Mouse (Mus musculus): ENCODE measurements around the gene Hfm1. TPM values are rescaled to one million over a fixed set of nuclear protein-coding genes. Genes with fewer than 3 reads are reported as not detected.
A peak's percentile ranks its signal among the peaks of the same experiment; 100 is the strongest.

Gene Hfm1
- total RNA-seq, 2 experiments from 2014 or later = 0.21 TPM; not detected in 1

- peak; percentile 63 for ATAC-seq (replicated peaks; ENCODE audit: poor library complexity)
These were observed 79.1 kb downstream of the Hfm1 start for GRCm38 (mm10) chr5:106847045-106847444.

- no peak for ATAC-seq (replicated peaks; ENCODE audit: poor library complexity)
These were observed 82.2 kb downstream of the Hfm1 start for GRCm38 (mm10) chr5:106843906-106844305.

- no peak for ATAC-seq (replicated peaks; ENCODE audit: poor library complexity)
These were observed 93.1 kb downstream of the Hfm1 start for GRCm38 (mm10) chr5:106833025-106833424.

- ATAC-seq (replicated peaks; ENCODE audit: poor library complexity) = no peak
These were observed 94.7 kb downstream of the Hfm1 start for GRCm38 (mm10) chr5:106831401-106831800.

GRCm38 (mm10) chr5:106830775-106831174 is 95.3 kb downstream of the Hfm1 start:
- ATAC-seq (replicated peaks; ENCODE audit: poor library complexity) = no peak

GRCm38 (mm10) chr5:106826740-106827139 is 99.4 kb downstream of the Hfm1 start:
- no peak for ATAC-seq (replicated peaks; ENCODE audit: poor library complexity)

- no peak for ATAC-seq (replicated peaks; ENCODE audit: poor library complexity)
These were observed 100.1 kb downstream of the Hfm1 start for GRCm38 (mm10) chr5:106826044-106826443.

GRCm38 (mm10) chr5:106825301-106825853 is 100.7 kb downstream of the Hfm1 start:
- peak; percentile 63 for ATAC-seq (replicated peaks; ENCODE audit: poor library complexity)

- no peak for ATAC-seq (replicated peaks; ENCODE audit: poor library complexity)
These were observed 101.4 kb downstream of the Hfm1 start for GRCm38 (mm10) chr5:106824716-106825115.

GRCm38 (mm10) chr5:106819630-106820029 is 106.5 kb downstream of the Hfm1 start:
- ATAC-seq (replicated peaks; ENCODE audit: poor library complexity) = peak; percentile 56

GRCm38 (mm10) chr5:106815923-106816654 is 110.0 kb downstream of the Hfm1 start:
- peak; percentile 59 for ATAC-seq (replicated peaks; ENCODE audit: poor library complexity)

- no peak for ATAC-seq (replicated peaks; ENCODE audit: poor library complexity)
These were observed 111.5 kb downstream of the Hfm1 start for GRCm38 (mm10) chr5:106814611-106815010.

GRCm38 (mm10) chr5:106803094-106803493 is 123.0 kb downstream of the Hfm1 start:
- peak; percentile 82 for ATAC-seq (replicated peaks; ENCODE audit: poor library complexity)

- ATAC-seq (replicated peaks; ENCODE audit: poor library complexity) = peak; percentile 95
These were observed 124.0 kb downstream of the Hfm1 start for GRCm38 (mm10) chr5:106801886-106802798.

GRCm38 (mm10) chr5:106801215-106801863 is 124.8 kb downstream of the Hfm1 start:
- no peak for ATAC-seq (replicated peaks; ENCODE audit: poor library complexity)

- ATAC-seq (replicated peaks; ENCODE audit: poor library complexity) = no peak
These were observed 128.2 kb downstream of the Hfm1 start for GRCm38 (mm10) chr5:106797896-106798295.

GRCm38 (mm10) chr5:106791241-106791572 is 134.9 kb downstream of the Hfm1 start:
- ATAC-seq (replicated peaks; ENCODE audit: poor library complexity) = peak; percentile 98

- no peak for ATAC-seq (replicated peaks; ENCODE audit: poor library complexity)
These were observed 135.5 kb downstream of the Hfm1 start for GRCm38 (mm10) chr5:106790496-106791240.

Measured in megakaryocyte progenitor cell, adult 5-6 weeks (primary cell).